Mouse (Mus musculus): ENCODE results near the gene Ust.

GRCm38 (mm10) chr10:8203681-8204080, 314.9 kb downstream of the Ust start:
- TF ChIP-seq POLR2A (IDR thresholded peaks at IDR 0.05; ENCODE audit: borderline replicate concordance, insufficient read depth, low read length): no peak
- no peak for TF ChIP-seq CTCF (IDR thresholded peaks at IDR 0.05; ENCODE audit: borderline replicate concordance, insufficient read depth, low read depth, low read length)

Measured in cerebellum, adult 2 months (tissue).